Mouse (Mus musculus) splenic B cell, adult 2 months (primary cell): ENCODE results near the gene Unc93b1.
"Not testable (repeated sequence)": the region's sequence is repeated elsewhere in the genome, so short reads cannot be mapped to it uniquely, and the experiment has no call there.

Source experiments
- DNase-seq: peaks from one replicate; pipeline ENCODE4 v3.0.0-alpha.2; 2011; ENCODE audit warnings: low read depth, low spot score
- H3K27me3 ChIP-seq: 2 replicates; pipeline ENCODE4 v1.6.1; 2012; ENCODE audit warnings: mild to moderate bottlenecking, low read length, moderate library complexity, mixed read lengths; ENCODE audit not compliant: control insufficient read depth, poor library complexity, insufficient read depth, severe bottlenecking
- H3K36me3 ChIP-seq: 2 replicates; pipeline ENCODE4 v1.6.1; 2012; ENCODE audit warnings: mild to moderate bottlenecking, low read length, moderate library complexity, mixed read lengths; ENCODE audit not compliant: control insufficient read depth, poor library complexity, insufficient read depth, severe bottlenecking

Unc93b1 gene

GRCm38 (mm10) chr19:3972229-3972628, 37.2 kb downstream of the Unc93b1 start, which contains the start of gene Aldh3b2:
Aldh3b2 (plus strand) TSS chr19:3972328.
- no peak for DNase-seq
- Histone ChIP-seq H3K27me3 (no peaks in the 10 kb centered on the region), H3K36me3 (no peaks in the 10 kb centered on the region)

- not testable (repeated sequence) for H3K36me3 ChIP-seq, H3K27me3 ChIP-seq, DNase-seq
These were observed 39.6 kb downstream of the Unc93b1 start for GRCm38 (mm10) chr19:3974608-3975007.

DNA sequence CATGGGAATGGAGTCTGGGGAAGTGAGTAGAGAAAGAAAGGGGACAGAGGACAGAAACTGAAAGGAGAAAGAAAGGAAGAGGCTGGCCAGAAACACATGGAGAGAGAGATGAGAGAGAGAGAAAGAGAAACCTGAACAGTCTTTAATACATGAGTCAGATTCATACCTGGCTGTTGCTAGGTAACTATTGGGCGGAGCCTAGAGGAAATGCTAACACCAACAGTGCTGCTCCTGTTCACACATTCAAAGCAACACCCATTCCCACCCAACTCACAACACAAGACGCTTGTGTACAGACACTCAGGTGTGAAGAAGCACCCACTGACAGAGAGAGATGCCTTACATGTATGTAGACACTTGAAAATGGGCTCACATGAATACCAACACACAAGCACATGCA, 40.9 kb downstream of the Unc93b1 start:
- no peaks in the 10 kb centered on the region for H3K27me3 ChIP-seq
- no peak for DNase-seq
- no peaks in the 10 kb centered on the region for H3K36me3 ChIP-seq

DNA sequence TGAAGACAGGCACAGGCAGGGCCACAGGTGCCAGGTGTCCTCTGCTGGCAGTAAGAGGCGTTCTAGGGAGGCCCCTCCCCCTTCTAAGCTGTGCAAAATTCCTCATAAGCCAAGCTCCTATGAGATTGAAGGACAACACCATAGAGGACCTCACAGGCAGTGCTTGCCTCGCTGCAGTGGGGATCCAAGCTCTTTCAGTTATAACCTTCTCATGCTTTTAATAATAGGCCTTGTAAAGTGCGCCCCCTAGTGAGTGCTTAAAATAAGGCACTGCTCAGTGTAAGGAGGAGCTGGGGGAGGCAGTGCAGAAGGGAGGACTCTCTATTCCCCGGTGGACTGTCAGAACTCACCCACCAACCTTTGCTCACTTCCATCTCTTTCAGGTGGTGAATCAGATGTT, 45.3 kb downstream of the Unc93b1 start:
- no peaks in the 10 kb centered on the region for H3K36me3 ChIP-seq
- DNase-seq: peak; percentile 91
- H3K27me3 ChIP-seq: no peaks in the 10 kb centered on the region

- Histone ChIP-seq H3K27me3 (no peaks in the 10 kb centered on the region), H3K36me3 (no peaks in the 10 kb centered on the region)
- no peak for DNase-seq
These were observed 45.9 kb downstream of the Unc93b1 start for GRCm38 (mm10) chr19:3980917-3981316.

GRCm38 (mm10) chr19:3983527-3984200, 48.7 kb downstream of the Unc93b1 start:
- Histone ChIP-seq H3K27me3 (no peaks in the 10 kb centered on the region), H3K36me3 (no peaks in the 10 kb centered on the region)
- no peak for DNase-seq

DNA sequence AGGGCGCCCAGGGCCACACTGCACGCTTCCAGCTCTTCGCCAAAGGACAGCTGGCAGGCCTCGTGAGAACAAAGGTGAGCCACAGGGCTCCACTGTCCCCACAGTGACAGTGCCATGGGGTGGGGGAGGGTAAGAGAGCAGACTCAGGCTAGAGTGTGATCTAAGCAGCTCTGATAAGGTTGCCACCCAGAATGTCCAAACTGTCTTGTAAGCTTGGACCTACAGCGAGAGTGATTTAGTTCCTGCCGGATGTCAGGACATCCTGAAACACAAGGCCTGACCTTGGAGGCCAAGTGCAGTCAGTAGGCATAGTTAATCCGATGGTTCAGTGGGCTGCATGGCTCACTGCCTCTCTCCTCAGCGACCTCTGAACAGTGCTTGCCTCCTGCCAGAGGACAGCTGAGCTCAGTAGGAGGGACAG, 50.3 kb downstream of the Unc93b1 start:
- Histone ChIP-seq H3K27me3 (no peaks in the 10 kb centered on the region), H3K36me3 (no peaks in the 10 kb centered on the region)
- DNase-seq: no peak

DNA sequence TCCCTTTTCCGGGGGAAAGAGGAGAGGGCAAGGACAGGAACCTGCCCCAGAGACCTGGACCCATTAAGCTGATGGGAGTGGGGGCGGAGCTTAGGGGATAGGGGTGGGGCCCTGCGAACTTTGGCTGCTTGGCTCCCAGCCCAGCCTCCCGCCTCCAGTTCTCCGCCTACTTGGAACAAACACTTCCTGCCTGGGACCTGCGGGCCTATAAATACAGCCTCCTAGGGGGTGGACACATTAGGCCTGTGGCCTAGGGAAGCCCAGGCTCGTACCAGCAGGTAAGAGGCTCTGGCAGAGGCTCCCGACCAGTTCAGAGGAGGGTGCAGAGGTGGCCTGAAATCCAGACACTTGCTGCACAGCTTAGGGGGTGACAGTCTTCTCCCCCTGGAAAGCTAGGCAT, 51.3 kb downstream of the Unc93b1 start, which contains the start of gene Acy3:
TSS of gene Acy3 (plus strand) at position 237 of the 400 bp plus-strand sequence.
- Histone ChIP-seq H3K27me3 (no peaks in the 10 kb centered on the region), H3K36me3 (no peaks in the 10 kb centered on the region)
- DNase-seq: no peak

GRCm38 (mm10) chr19:3988066-3988465, 53.1 kb downstream of the Unc93b1 start:
- Histone ChIP-seq H3K27me3 (no peaks in the 10 kb centered on the region), H3K36me3 (no peaks in the 10 kb centered on the region)
- no peak for DNase-seq

GRCm38 (mm10) chr19:3988750-3989149, 53.8 kb downstream of the Unc93b1 start:
- Histone ChIP-seq H3K27me3 (no peaks in the 10 kb centered on the region), H3K36me3 (no peaks in the 10 kb centered on the region)
- no peak for DNase-seq

DNA sequence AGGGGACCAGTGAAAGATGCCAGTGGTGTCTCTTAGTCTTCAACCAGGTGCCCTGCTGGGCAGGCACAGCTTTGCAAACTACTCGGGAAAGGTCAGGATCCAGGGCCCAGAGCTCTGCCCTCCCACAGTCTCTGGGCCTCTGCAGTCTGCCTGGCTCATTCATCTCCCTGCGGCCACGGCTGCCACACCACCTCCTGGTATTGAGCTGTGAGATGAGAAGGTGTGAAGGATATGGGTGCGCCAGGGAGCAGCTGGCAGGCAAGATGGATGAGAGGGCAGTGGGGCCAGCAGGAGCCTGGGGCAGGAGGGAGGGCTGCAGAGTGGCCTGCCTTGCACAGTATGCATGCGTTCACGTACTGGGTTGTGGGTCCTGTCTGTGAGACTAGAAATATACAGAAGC, 55.8 kb downstream of the Unc93b1 start:
- Histone ChIP-seq H3K27me3 (no peaks in the 10 kb centered on the region), H3K36me3 (no peaks in the 10 kb centered on the region)
- DNase-seq: no peak

GRCm38 (mm10) chr19:3991562-3991961, 56.6 kb downstream of the Unc93b1 start:
- H3K36me3 ChIP-seq: no peaks in the 10 kb centered on the region
- DNase-seq: no peak
- no peaks in the 10 kb centered on the region for H3K27me3 ChIP-seq

DNA sequence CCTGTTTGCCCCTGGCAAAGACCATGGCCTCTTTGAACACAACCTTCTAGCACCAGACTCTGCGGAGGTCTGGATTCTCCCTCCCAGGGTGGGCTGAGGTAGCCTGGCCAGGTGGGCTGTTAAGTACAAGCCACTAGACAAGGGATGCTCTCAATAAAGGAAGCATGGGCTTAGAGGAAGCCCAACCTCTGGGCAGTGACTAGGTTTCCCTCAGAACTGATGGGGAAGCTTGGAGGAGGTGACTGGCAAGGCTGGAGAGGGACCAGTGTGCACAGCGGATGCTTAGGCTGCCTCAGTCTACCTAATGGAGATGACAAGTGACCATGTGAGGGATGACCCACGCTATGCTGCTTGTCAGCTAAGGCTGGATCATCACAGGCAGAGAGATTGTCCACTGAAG, 57.0 kb downstream of the Unc93b1 start:
- H3K36me3 ChIP-seq: no peaks in the 10 kb centered on the region
- DNase-seq: no peak
- H3K27me3 ChIP-seq: no peaks in the 10 kb centered on the region

- H3K36me3 ChIP-seq: no peaks in the 10 kb centered on the region
- no peaks in the 10 kb centered on the region for H3K27me3 ChIP-seq
- no peak for DNase-seq
These were observed 57.4 kb downstream of the Unc93b1 start, which contains the start of gene Tbx10 for GRCm38 (mm10) chr19:3992416-3992815. Tbx10 (plus strand) TSS chr19:3992752.

GRCm38 (mm10) chr19:3994932-3995331, 59.9 kb downstream of the Unc93b1 start:
- no peak for DNase-seq
- Histone ChIP-seq H3K27me3 (no peaks in the 10 kb centered on the region), H3K36me3 (no peaks in the 10 kb centered on the region)

GRCm38 (mm10) chr19:3995505-3995904, 60.5 kb downstream of the Unc93b1 start:
- Histone ChIP-seq H3K36me3 (no peaks in the 10 kb centered on the region), H3K27me3 (no peaks in the 10 kb centered on the region)
- no peak for DNase-seq
